Mouse (Mus musculus) ES-E14 (cell line): ENCODE data around the gene Stc2.

Experiments
- CHD2 ChIP-seq: IDR thresholded peaks from 2 replicates; pipeline ENCODE4 v1.6.1; 2014; ENCODE audit warnings: mild to moderate bottlenecking, low read depth, low read length, inconsistent platforms
- HCFC1 ChIP-seq: IDR thresholded peaks from 2 replicates; pipeline ENCODE4 v1.6.1; 2012; ENCODE audit warnings: low read length, inconsistent platforms, borderline replicate concordance; ENCODE audit not compliant: insufficient read depth

DNA sequence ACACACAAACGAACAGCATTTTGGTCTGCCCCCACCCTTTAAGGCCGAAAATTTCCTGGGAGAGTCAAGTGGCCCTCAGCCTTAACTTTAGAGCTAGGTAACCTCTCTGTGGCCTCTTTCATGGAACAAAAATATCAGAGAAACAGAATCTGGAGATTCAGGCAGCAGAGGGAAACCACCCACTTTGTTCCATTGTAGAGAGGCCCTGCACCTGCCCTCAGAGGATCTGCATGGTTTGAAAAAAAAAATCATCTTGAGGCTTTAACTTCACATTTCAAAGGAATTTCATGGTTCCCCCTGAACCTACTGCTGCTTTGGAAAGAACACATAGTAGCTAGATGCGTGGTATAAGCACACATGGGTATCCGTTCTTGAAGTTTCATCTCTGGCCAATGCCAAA, 2.3 kb upstream of the Stc2 start:
- TF ChIP-seq CHD2, result no peak
- no peak for TF ChIP-seq HCFC1
